Mouse (Mus musculus): ENCODE measurements around the gene Nicn1. TPM values are rescaled to one million over a fixed set of nuclear protein-coding genes. Genes with fewer than 3 reads are reported as not detected.
A peak's percentile ranks its signal among the peaks of the same experiment; 100 is the strongest.

The Nicn1 gene
- polyA plus RNA-seq, 2 experiments from 2014 or later = 2.8 to 3.0 TPM

- ATAC-seq = peak; percentile 95
Observed at GRCm38 (mm10) chr9:108338886-108339781, 48.9 kb downstream of the Nicn1 start, which contains the start of gene Gpx1. Gene Gpx1, plus strand, starts transcription at chr9:108338903.

- no peak for ATAC-seq
Observed at GRCm38 (mm10) chr9:108339886-108340257, 49.6 kb downstream of the Nicn1 start.

- no peak for ATAC-seq
Observed at GRCm38 (mm10) chr9:108340258-108341138, 50.3 kb downstream of the Nicn1 start.

- no peak for ATAC-seq
Observed at GRCm38 (mm10) chr9:108341139-108341475, 50.9 kb downstream of the Nicn1 start.

GRCm38 (mm10) chr9:108341801-108342200 lies 51.6 kb downstream of the Nicn1 start:
- no peak for ATAC-seq

DNA sequence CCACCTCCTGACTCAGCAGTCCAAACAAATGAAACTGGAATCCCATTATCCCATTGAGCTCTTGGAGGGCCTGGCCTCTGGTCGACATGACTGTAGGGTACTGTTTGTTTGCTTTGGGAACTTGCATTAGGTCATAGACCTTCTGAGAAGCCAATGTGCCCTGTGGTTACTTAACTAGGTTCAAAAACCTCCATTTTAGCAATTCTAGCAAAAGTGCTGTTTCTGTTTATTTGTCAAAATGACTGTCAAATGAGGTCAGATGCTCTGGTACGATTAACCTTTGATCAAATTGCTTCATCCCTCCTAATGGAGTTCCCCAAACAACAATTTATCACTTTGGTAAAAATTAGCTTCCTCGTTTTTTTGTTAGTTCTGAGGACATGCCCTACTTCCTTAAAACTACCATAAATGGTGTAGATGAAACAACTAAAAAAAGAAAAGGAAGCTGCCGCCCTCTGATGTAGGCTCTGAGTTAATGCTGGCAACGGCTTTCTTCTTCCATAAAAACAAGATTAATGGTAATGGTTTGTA lies 52.1 kb downstream of the Nicn1 start:
- ATAC-seq = no peak

DNA sequence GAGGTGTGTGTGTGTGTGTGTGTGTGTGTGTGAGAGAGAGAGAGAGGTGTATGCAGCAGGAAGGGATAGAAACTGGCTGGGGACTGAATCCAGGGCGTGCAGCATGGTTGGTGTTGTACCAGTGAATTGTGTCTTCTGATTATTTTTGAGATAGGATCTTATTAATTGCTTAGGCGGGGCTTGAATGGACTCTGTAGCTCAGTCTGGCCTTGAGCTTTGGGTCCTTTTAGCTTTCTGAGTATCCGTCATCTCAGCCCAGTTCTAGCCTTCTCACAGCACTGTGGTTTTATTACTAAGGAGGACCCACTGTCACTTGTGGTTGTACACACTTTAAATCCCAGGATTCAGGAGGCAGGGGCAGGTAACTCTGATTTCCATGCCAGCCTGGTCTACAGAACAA lies 53.1 kb downstream of the Nicn1 start:
- ATAC-seq = no peak

DNA sequence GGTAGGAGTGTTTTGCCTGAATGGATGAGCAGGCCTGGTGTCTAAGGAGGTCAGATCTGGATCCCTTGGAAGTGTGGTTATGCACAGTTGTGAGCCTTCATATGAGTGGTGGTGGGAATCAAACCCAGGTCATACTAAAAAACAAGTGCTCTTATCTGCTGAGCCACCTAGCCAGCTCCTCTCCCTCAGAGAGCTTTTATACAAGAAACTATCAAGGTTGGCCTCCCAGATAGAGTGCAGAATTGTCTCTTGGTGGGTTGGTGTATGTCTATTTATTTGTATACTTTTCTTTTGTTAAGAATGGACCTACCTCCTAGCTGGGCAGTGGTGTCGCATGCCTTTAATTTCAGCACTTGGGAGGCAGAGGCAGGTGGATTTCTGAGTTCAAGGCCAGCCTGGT lies 53.6 kb downstream of the Nicn1 start:
- ATAC-seq = no peak

GRCm38 (mm10) chr9:108344471-108344870 lies 54.2 kb downstream of the Nicn1 start:
- ATAC-seq = no peak

Other genes with a start within 250 kb of the Nicn1 start
- gene Gmppb, start 241.2 kb upstream of the Nicn1 start, polyA plus RNA-seq (2017; shearing (Covaris generic)) = 10 to 100 TPM; 12.9 to 22.2 TPM
- gene Amigo3, start 237.3 kb upstream of the Nicn1 start, polyA plus RNA-seq (2017; shearing (Covaris generic)) = 1 to 10 TPM; 1.3 to 3.3 TPM
- under 1 TPM; 0.40 to 0.48 TPM for gene Mst1, start 210.0 kb upstream of the Nicn1 start, polyA plus RNA-seq (2017; shearing (Covaris generic))
- 10 to 100 TPM; 49.9 to 75.8 TPM for gene Rnf123, start 207.1 kb upstream of the Nicn1 start, polyA plus RNA-seq (2017; shearing (Covaris generic))
- gene Apeh, start 195.8 kb upstream of the Nicn1 start, polyA plus RNA-seq (2017; shearing (Covaris generic)) = 10 to 100 TPM; 39.4 to 45.0 TPM
- under 1 TPM; 0.33 to 0.73 TPM for gene Bsn, start 100.0 kb upstream of the Nicn1 start, polyA plus RNA-seq (2017; shearing (Covaris generic))
- 1 to 10 TPM; 2.1 to 3.3 TPM for gene Dag1, start 26.5 kb upstream of the Nicn1 start, polyA plus RNA-seq (2017; shearing (Covaris generic))
- under 1 TPM; 0.29 to 0.58 TPM for gene Amt, start 6.4 kb downstream of the Nicn1 start, polyA plus RNA-seq (2017; shearing (Covaris generic))
- gene Rhoa, start 15.7 kb downstream of the Nicn1 start, polyA plus RNA-seq (2017; shearing (Covaris generic)) = 100 to 1,000 TPM; 294 to 378 TPM
- gene Tcta, start 15.7 kb downstream of the Nicn1 start, polyA plus RNA-seq (2017; shearing (Covaris generic)) = 10 to 100 TPM in 1 of 2 experiments, 1 to 10 TPM in 1; 9.7 to 13.5 TPM
- 100 to 1,000 TPM; 573 to 811 TPM for gene Gpx1, start 48.5 kb downstream of the Nicn1 start, polyA plus RNA-seq (2017; shearing (Covaris generic))
- gene Usp4, start 57.4 kb downstream of the Nicn1 start, polyA plus RNA-seq (2017; shearing (Covaris generic)) = 100 to 1,000 TPM in 1 of 2 experiments, 10 to 100 TPM in 1; 98.8 to 127 TPM
- under 1 TPM; 0.57 to 0.61 TPM for gene 1700102P08Rik, start 102.4 kb downstream of the Nicn1 start, polyA plus RNA-seq (2017; shearing (Covaris generic))
- not detected for gene Ccdc36, start 138.1 kb downstream of the Nicn1 start, polyA plus RNA-seq (2017; shearing (Covaris generic))
- gene BC048562, start 146.1 kb downstream of the Nicn1 start, polyA plus RNA-seq (2017; shearing (Covaris generic)) = not detected
- 10 to 100 TPM; 22.5 to 31.5 TPM for gene Ccdc71, start 170.1 kb downstream of the Nicn1 start, polyA plus RNA-seq (2017; shearing (Covaris generic))
- 1 to 10 TPM; 1.6 to 2.1 TPM for gene Klhdc8b, start 171.2 kb downstream of the Nicn1 start, polyA plus RNA-seq (2017; shearing (Covaris generic))
- under 1 TPM; 0.15 to 0.25 TPM for gene Lamb2, start 189.3 kb downstream of the Nicn1 start, polyA plus RNA-seq (2017; shearing (Covaris generic))
- 10 to 100 TPM; 14.6 to 18.3 TPM for gene Usp19, start 200.2 kb downstream of the Nicn1 start, polyA plus RNA-seq (2017; shearing (Covaris generic))
- gene Qars, start 217.3 kb downstream of the Nicn1 start, polyA plus RNA-seq (2017; shearing (Covaris generic)) = 100 to 1,000 TPM; 131 to 141 TPM
- 10 to 100 TPM; 71.0 to 77.8 TPM for gene Qrich1, start 226.4 kb downstream of the Nicn1 start, polyA plus RNA-seq (2017; shearing (Covaris generic))